Mouse (Mus musculus): ENCODE data around the gene Trpm5. TPM values are rescaled to one million over a fixed set of nuclear protein-coding genes. Genes with fewer than 3 reads are reported as not detected.

Trpm5 gene
- total and polyA plus RNA-seq, 3 experiments: 1.7 to 1.9 TPM; not detected in 1

DNA sequence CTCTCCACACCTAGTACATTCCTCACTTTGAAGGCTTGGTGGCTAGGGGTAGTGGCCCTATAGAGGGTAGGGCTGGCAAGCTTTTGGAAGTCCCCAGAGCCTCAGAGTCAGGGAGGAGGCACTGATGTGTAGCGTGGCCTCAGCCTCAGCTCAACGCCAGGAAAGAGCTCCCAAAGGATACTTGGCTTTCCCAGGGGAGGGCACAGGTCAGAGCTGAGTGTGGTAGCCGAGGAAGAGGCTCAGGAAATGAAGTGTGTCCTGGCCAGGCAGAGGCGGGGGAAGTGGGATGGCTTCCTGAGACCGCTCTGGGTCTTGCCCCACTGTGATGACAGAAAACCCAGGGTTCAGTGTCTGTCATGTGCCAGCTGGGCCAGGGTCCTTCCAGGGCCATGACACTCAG, 42.1 kb upstream of the Trpm5 start:
- Histone ChIP-seq H3K36me3 (ENCODE audit: control insufficient read depth in 1 of 2, insufficient read depth in 2 of 2, low read length in 2 of 2) (no peaks in the 10 kb centered on the region; a peak in 1 of 4 replicates), H3K4me3 (ENCODE audit: control insufficient read depth in 1 of 2, insufficient read depth in 1 of 2, low read depth in 2 of 2, low read length in 2 of 2) (no peak overlapping the region), H3K27ac (ENCODE audit: control insufficient read depth, low read depth, low read length) (no peak overlapping the region), H3K79me2 (ENCODE audit: control insufficient read depth, insufficient read depth, low read length, poor library complexity) (no peaks in the 10 kb centered on the region), H3K9me3 (replicated peaks; ENCODE audit: insufficient read depth, low read length) (no peaks in the 10 kb centered on the region), H3K9ac (ENCODE audit: control insufficient read depth, low read depth, low read length, poor library complexity, severe bottlenecking) (no peak overlapping the region), H3K27me3 (ENCODE audit: control insufficient read depth in 1 of 2, insufficient read depth in 2 of 2, low read length in 2 of 2) (no peaks in the 10 kb centered on the region; a peak in 1 of 4 replicates), H3K4me1 (ENCODE audit: control insufficient read depth in 1 of 2, insufficient read depth in 2 of 2, low read length in 2 of 2) (peaks cover 0 to 11% of the 10 kb centered on the region in 2 experiments; a peak in 2 of 4 replicates)
- no peak for TF ChIP-seq ZC3H11A (IDR thresholded peaks at IDR 0.05; ENCODE audit: low read depth, low read length)
- no peak for TF ChIP-seq POLR2A (IDR thresholded peaks at IDR 0.05; ENCODE audit: control insufficient read depth in 1 of 2, insufficient read depth in 1 of 2, low read depth in 1 of 2, low read length in 2 of 2, poor library complexity in 1 of 2)
- TF ChIP-seq SMC3 (IDR thresholded peaks at IDR 0.05; ENCODE audit: low read depth, low read length): no peak
- TF ChIP-seq MYB (IDR thresholded peaks at IDR 0.05; ENCODE audit: low read depth, low read length): no peak
- TF ChIP-seq ELF1 (IDR thresholded peaks at IDR 0.05; ENCODE audit: low read depth, low read length): no peak
- TF ChIP-seq ETS1 (IDR thresholded peaks at IDR 0.05; ENCODE audit: low read depth, low read length): no peak
- TF ChIP-seq NRF1 (IDR thresholded peaks at IDR 0.05; ENCODE audit: insufficient read depth, low read depth, low read length, poor library complexity, severe bottlenecking): no peak
- no peak for TF ChIP-seq TCF12 (IDR thresholded peaks at IDR 0.05; ENCODE audit: low read depth, low read length)
- TF ChIP-seq HCFC1 (IDR thresholded peaks at IDR 0.05; ENCODE audit: low read depth, low read length): no peak
- no peak for TF ChIP-seq NELFE (IDR thresholded peaks at IDR 0.05; ENCODE audit: low read depth, low read length)
- no peak for TF ChIP-seq GATA1 (IDR thresholded peaks at IDR 0.05; ENCODE audit: low read depth, low read length)
- no peak for TF ChIP-seq ZNF384 (IDR thresholded peaks at IDR 0.05; ENCODE audit: low read depth, low read length)
- no peak for TF ChIP-seq ZKSCAN1 (IDR thresholded peaks at IDR 0.05; ENCODE audit: low read depth, low read length)
- TF ChIP-seq MAZ (IDR thresholded peaks at IDR 0.05; ENCODE audit: low read depth, low read length): no peak
- TF ChIP-seq JUND (IDR thresholded peaks at IDR 0.05; ENCODE audit: low read depth, low read length): no peak
- TF ChIP-seq RCOR1 (IDR thresholded peaks at IDR 0.05; ENCODE audit: low read depth, low read length): no peak
- TF ChIP-seq CHD2 (IDR thresholded peaks at IDR 0.05; ENCODE audit: low read length): no peak
- TF ChIP-seq MAX (IDR thresholded peaks at IDR 0.05; ENCODE audit: low read length): no peak
- no peak for TF ChIP-seq E2F4 (IDR thresholded peaks at IDR 0.05; ENCODE audit: borderline replicate concordance, low read depth, low read length)
- no peak for TF ChIP-seq TBP (IDR thresholded peaks at IDR 0.05; ENCODE audit: low read depth, low read length)
- DNase-seq (ENCODE audit: low read depth, low spot score): no peak

DNA sequence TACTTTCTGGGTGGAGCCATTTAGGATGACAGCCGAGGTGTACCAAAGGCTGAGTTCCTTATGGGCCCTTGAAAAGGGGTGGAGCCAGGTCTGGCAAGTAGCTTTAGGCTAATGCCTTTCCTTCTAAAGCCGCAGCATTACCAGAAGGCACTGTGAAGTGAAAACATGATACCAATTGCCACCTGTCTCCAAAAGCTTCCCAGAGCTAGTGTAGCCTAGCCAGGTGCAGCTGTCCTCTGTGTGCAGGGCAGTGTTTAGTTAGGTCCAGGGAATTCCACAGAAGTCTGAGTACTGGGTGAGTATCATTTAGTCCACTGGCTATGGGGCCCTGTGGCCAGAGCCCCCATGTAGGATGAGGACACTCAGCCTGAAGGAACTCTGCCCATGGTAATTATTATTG, 41.7 kb upstream of the Trpm5 start:
- Histone ChIP-seq H3K4me1 (ENCODE audit: control insufficient read depth in 1 of 2, insufficient read depth in 2 of 2, low read length in 2 of 2) (peaks cover 0 to 11% of the 10 kb centered on the region in 2 experiments; a peak in 2 of 4 replicates), H3K36me3 (ENCODE audit: control insufficient read depth in 1 of 2, insufficient read depth in 2 of 2, low read length in 2 of 2) (no peaks in the 10 kb centered on the region; a peak in 1 of 4 replicates), H3K79me2 (ENCODE audit: control insufficient read depth, insufficient read depth, low read length, poor library complexity) (no peaks in the 10 kb centered on the region), H3K27ac (ENCODE audit: control insufficient read depth, low read depth, low read length) (no peak overlapping the region), H3K9ac (ENCODE audit: control insufficient read depth, low read depth, low read length, poor library complexity, severe bottlenecking) (no peak overlapping the region), H3K27me3 (ENCODE audit: control insufficient read depth in 1 of 2, insufficient read depth in 2 of 2, low read length in 2 of 2) (no peaks in the 10 kb centered on the region; a peak in 1 of 4 replicates), H3K4me3 (ENCODE audit: control insufficient read depth in 1 of 2, insufficient read depth in 1 of 2, low read depth in 2 of 2, low read length in 2 of 2) (no peak overlapping the region), H3K9me3 (replicated peaks; ENCODE audit: insufficient read depth, low read length) (no peaks in the 10 kb centered on the region)
- no peak for DNase-seq (ENCODE audit: low read depth, low spot score)
- TF ChIP-seq CHD2 (IDR thresholded peaks at IDR 0.05; ENCODE audit: low read length) (no peak), ZNF384 (IDR thresholded peaks at IDR 0.05; ENCODE audit: low read depth, low read length) (no peak), E2F4 (IDR thresholded peaks at IDR 0.05; ENCODE audit: borderline replicate concordance, low read depth, low read length) (no peak), POLR2A (IDR thresholded peaks at IDR 0.05; ENCODE audit: control insufficient read depth in 1 of 2, insufficient read depth in 1 of 2, low read depth in 1 of 2, low read length in 2 of 2, poor library complexity in 1 of 2) (no peak), SMC3 (IDR thresholded peaks at IDR 0.05; ENCODE audit: low read depth, low read length) (no peak), ZC3H11A (IDR thresholded peaks at IDR 0.05; ENCODE audit: low read depth, low read length) (no peak), SIN3A (IDR thresholded peaks at IDR 0.05; ENCODE audit: low read length) (no peak), RAD21 (IDR thresholded peaks at IDR 0.05; ENCODE audit: low read depth, low read length) (no peak), MEF2A (IDR thresholded peaks at IDR 0.05; ENCODE audit: extremely low read depth, insufficient replicate concordance, low read depth, low read length, poor library complexity, severe bottlenecking) (no peak), TBP (IDR thresholded peaks at IDR 0.05; ENCODE audit: low read depth, low read length) (no peak), CHD1 (IDR thresholded peaks at IDR 0.05; ENCODE audit: low read depth, low read length) (no peak), GATA1 (IDR thresholded peaks at IDR 0.05; ENCODE audit: low read depth, low read length) (no peak), GABPA (IDR thresholded peaks at IDR 0.05; ENCODE audit: low read depth, low read length) (no peak), USF1 (IDR thresholded peaks at IDR 0.05; ENCODE audit: low read depth, low read length) (no peak), MYB (IDR thresholded peaks at IDR 0.05; ENCODE audit: low read depth, low read length) (no peak), JUND (IDR thresholded peaks at IDR 0.05; ENCODE audit: low read depth, low read length) (no peak), HCFC1 (IDR thresholded peaks at IDR 0.05; ENCODE audit: low read depth, low read length) (no peak), NELFE (IDR thresholded peaks at IDR 0.05; ENCODE audit: low read depth, low read length) (no peak), MAZ (IDR thresholded peaks at IDR 0.05; ENCODE audit: low read depth, low read length) (no peak), TCF12 (IDR thresholded peaks at IDR 0.05; ENCODE audit: low read depth, low read length) (no peak)

Measured in MEL (cell line).